Mouse (Mus musculus) olfactory bulb, adult 2 months (tissue): Measurements from ENCODE around the gene Yipf1. TPM values are rescaled to one million over a fixed set of nuclear protein-coding genes. Genes with fewer than 3 reads are reported as not detected.

Experiments used
- H3K27ac ChIP-seq: fragments of 200-500 bp; 2 replicates; pipeline ENCODE4 v1.5.1; 2012; ENCODE audit warnings: low read depth, low read length; ENCODE audit not compliant: insufficient read depth
- H3K4me1 ChIP-seq: fragments of 200-500 bp; 2 replicates; pipeline ENCODE4 v1.6.1; 2012; ENCODE audit warnings: low read length; ENCODE audit not compliant: control insufficient read depth, insufficient read depth
- H3K4me3 ChIP-seq: fragments of 200-500 bp; 2 replicates; pipeline ENCODE4 v1.5.1; 2012; ENCODE audit warnings: mild to moderate bottlenecking, low read depth, low read length, moderate library complexity; ENCODE audit not compliant: insufficient read depth
- CTCF ChIP-seq: fragments of 200-500 bp; IDR thresholded peaks from 2 replicates; pipeline ENCODE4 v1.5.1; 2012; ENCODE audit warnings: low read depth, mild to moderate bottlenecking, low read length, moderate library complexity; ENCODE audit not compliant: insufficient read depth
- POLR2A ChIP-seq: fragments of 200-500 bp; IDR thresholded peaks from 2 replicates; pipeline ENCODE4 v1.6.1; 2012; ENCODE audit warnings: mild to moderate bottlenecking, low read depth, low read length, moderate library complexity; ENCODE audit not compliant: insufficient read depth
- WGBS: fragments of 180-500 bp; shearing (Covaris S2); methylation state at CpG from one replicate; pipeline ENCODE4 v1.1.7; 2018; 5-methylcytosine and 5-hydroxymethylcytosine counted together
- polyA plus RNA-seq: library from polyadenylated mRNA; stranded (reverse); fragments of >200 nt; gene quantifications from 2 replicates; pipeline ENCODE4 v1.2.4, GENCODE M21; 2012; ENCODE audit warnings: low replicate concordance; ENCODE audit not compliant: missing spikeins, insufficient read depth, insufficient read length

Gene Yipf1
- polyA plus RNA-seq, 1 experiment = not detected

DNA sequence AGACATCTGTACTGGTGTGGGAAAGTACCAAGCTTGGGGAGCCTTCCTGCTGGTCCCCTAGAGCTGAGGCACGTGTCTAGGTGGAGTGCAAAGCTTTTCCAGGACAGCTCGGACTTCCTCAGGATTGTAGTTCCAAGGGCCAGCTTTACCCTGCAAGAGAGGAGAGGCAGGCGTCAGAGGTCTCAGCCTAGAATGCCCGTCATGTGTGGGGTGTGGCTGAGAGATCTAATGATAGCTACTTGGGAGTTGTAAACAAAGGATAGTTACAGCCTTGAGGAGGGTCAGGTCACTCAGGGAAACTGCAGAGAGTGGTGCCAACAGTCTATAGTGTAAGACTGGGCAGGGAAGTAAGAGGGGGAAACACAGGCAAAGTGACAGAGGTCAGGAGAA is 21.9 kb upstream of the Yipf1 start:
- no peaks in the 10 kb centered on the region for H3K4me1 ChIP-seq
- TF ChIP-seq POLR2A = no peak
- TF ChIP-seq CTCF = no peak
- no peak overlapping the region for H3K4me3 ChIP-seq
- 75% methylated on average over 4 of the region's 4 CpGs for WGBS
- no peak overlapping the region for H3K27ac ChIP-seq

GRCm38 (mm10) chr4:107298071-107298606 is 16.0 kb upstream of the Yipf1 start:
- Histone ChIP-seq H3K4me1 (no peaks in the 10 kb centered on the region), H3K27ac (no peak overlapping the region), H3K4me3 (no peak overlapping the region)
- WGBS = 92% methylated on average over 8 of the region's 8 CpGs
- TF ChIP-seq CTCF = no peak
- no peak for TF ChIP-seq POLR2A

- Histone ChIP-seq H3K4me3 (no peak overlapping the region), H3K4me1 (no peaks in the 10 kb centered on the region), H3K27ac (no peak overlapping the region)
- WGBS = 90% methylated on average over 7 of the region's 7 CpGs
- no peak for TF ChIP-seq CTCF
- no peak for TF ChIP-seq POLR2A
Observed at GRCm38 (mm10) chr4:107299779-107300340, 14.3 kb upstream of the Yipf1 start.

- TF ChIP-seq POLR2A (no peak), CTCF (no peak)
- no peak overlapping the region for H3K4me3 ChIP-seq
- no peaks in the 10 kb centered on the region for H3K4me1 ChIP-seq
- WGBS = 79% methylated on average over 4 of the region's 4 CpGs
- H3K27ac ChIP-seq = no peak overlapping the region
Observed at GRCm38 (mm10) chr4:107300371-107300770, 13.8 kb upstream of the Yipf1 start.

- WGBS = 98% methylated on average over 1 of the region's 1 CpGs
- H3K27ac ChIP-seq = no peak overlapping the region
- H3K4me3 ChIP-seq = no peak overlapping the region
- no peaks in the 10 kb centered on the region for H3K4me1 ChIP-seq
- TF ChIP-seq POLR2A (no peak), CTCF (no peak)
Observed at GRCm38 (mm10) chr4:107300902-107301555, 13.1 kb upstream of the Yipf1 start.

DNA sequence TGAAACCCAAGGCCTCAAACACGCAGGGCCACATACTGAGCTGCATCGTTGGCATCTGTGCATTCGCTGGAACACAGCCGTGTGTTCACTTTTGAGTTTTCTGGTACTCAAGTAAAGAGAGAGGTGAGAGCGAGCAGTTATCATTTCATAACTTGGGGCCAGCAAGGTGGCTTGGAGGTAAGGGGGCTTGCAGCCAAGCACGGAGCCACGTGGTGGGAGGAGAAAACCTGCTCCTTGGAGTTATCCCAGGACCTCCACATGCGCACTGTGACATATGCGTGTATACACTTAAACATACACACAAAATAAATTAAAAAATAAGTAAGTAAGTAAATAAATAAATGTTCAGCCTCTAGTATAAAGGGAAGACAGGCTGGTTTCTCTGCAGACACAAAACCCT is 11.9 kb upstream of the Yipf1 start:
- TF ChIP-seq CTCF (no peak), POLR2A (no peak)
- H3K27ac ChIP-seq = no peak overlapping the region
- H3K4me3 ChIP-seq = no peak overlapping the region
- no peaks in the 10 kb centered on the region for H3K4me1 ChIP-seq
- 89% methylated on average over 9 of the region's 9 CpGs for WGBS

- Histone ChIP-seq H3K4me3 (no peak overlapping the region), H3K4me1 (no peaks in the 10 kb centered on the region), H3K27ac (no peak overlapping the region)
- no peak for TF ChIP-seq POLR2A
- TF ChIP-seq CTCF = no peak
- WGBS = 95% methylated on average over 4 of the region's 4 CpGs
Observed at GRCm38 (mm10) chr4:107302832-107303231, 11.3 kb upstream of the Yipf1 start.

GRCm38 (mm10) chr4:107303531-107303930 is 10.6 kb upstream of the Yipf1 start:
- Histone ChIP-seq H3K4me3 (no peak overlapping the region), H3K4me1 (no peaks in the 10 kb centered on the region), H3K27ac (no peak overlapping the region)
- 90% methylated on average over 3 of the region's 3 CpGs for WGBS
- TF ChIP-seq CTCF (no peak), POLR2A (no peak)

GRCm38 (mm10) chr4:107306966-107307365 is 7.2 kb upstream of the Yipf1 start, which contains the start of gene Dio1:
TSS of gene Dio1 (minus strand) at chr4:107307169.
- 49% methylated on average over 6 of the region's 6 CpGs for WGBS
- H3K4me3 ChIP-seq = no peak within 1 kb of the TSS
- no peak for TF ChIP-seq CTCF
- no peak for TF ChIP-seq POLR2A
- H3K27ac ChIP-seq = no peak within 1 kb of the TSS
- no peaks in the 10 kb centered on the region for H3K4me1 ChIP-seq

DNA sequence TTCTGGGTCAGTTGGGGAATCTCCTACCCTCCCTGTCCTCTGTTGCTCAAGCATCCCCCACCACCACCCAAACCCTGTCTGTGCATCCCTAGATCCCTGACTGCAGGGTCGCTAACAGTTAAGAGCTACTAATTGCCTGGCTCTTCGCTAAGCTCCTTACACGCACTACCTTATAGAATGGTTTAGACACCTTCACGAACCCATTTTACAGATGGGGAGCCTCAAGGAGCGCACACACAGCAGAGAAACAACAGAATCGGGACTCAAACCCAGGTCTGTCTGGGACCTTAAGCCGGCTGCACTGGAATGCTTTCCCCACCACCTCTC is 279 bp downstream of the Yipf1 start:
- Histone ChIP-seq H3K4me1 (peaks cover 18% of the 10 kb centered on the region), H3K27ac (no peak overlapping the region), H3K4me3 (peak overlapping the region; percentile 64)
- 8% methylated on average over 7 of the region's 7 CpGs for WGBS
- TF ChIP-seq CTCF (no peak), POLR2A (no peak)
